Mouse (Mus musculus) embryonic fibroblast, embryonic 13.5 days (primary cell): ENCODE results near the gene Nkx1-1.

Source experiments
- CTCF ChIP-seq: IDR thresholded peaks from 2 replicates; pipeline ENCODE4 v1.5.1; 2011; ENCODE audit warnings: mild to moderate bottlenecking, control low read depth, low read length, moderate library complexity, borderline replicate concordance; ENCODE audit not compliant: insufficient read depth
- POLR2A ChIP-seq: IDR thresholded peaks from 2 replicates; pipeline ENCODE4 v1.6.1; 2011; ENCODE audit warnings: low read depth, mild to moderate bottlenecking, control low read depth, low read length, moderate library complexity

GRCm38 (mm10) chr5:33387550-33387949, 46.2 kb downstream of the Nkx1-1 start:
- TF ChIP-seq POLR2A = no peak
- no peak for TF ChIP-seq CTCF
